Mouse (Mus musculus) stomach, postnatal 0 days (tissue): ENCODE results near the gene Rnd3. TPM values are rescaled to one million over a fixed set of nuclear protein-coding genes. Genes with fewer than 3 reads are reported as not detected.

ENCODE experiments used
- ATAC-seq: fragments of 200-750 bp; cut with Nextera tagmentation; 2 replicates; pipeline ENCODE4 v1.8.0; 2017; ENCODE audit not compliant: low FRiP score, low TSS enrichment
- DNase-seq: peaks from one replicate; pipeline ENCODE4 v3.0.0-alpha.2; 2016; ENCODE audit warnings: low spot score
- H3K27ac ChIP-seq: fragments of 300-500 bp; sonication (generic); replicated peaks from 2 replicates; pipeline ENCODE4 v1.5.1; 2014; ENCODE audit warnings: mild to moderate bottlenecking, control low read depth
- H3K27me3 ChIP-seq: fragments of 300-500 bp; sonication (generic); 2 replicates; pipeline ENCODE4 v1.6.1; 2014; ENCODE audit warnings: low read length; ENCODE audit not compliant: control insufficient read depth, insufficient read depth
- H3K36me3 ChIP-seq: fragments of 300-500 bp; sonication (generic); 2 replicates; pipeline ENCODE4 v1.6.1; 2014; ENCODE audit warnings: low read length, mixed read lengths; ENCODE audit not compliant: control insufficient read depth, insufficient read depth
- H3K4me1 ChIP-seq: fragments of 300-500 bp; sonication (generic); replicated peaks from 2 replicates; pipeline ENCODE4 v1.6.1; 2014; ENCODE audit warnings: antibody characterized with exemption; ENCODE audit not compliant: control insufficient read depth, insufficient read depth
- H3K4me2 ChIP-seq: fragments of 300-500 bp; sonication (generic); replicated peaks from 2 replicates; pipeline ENCODE4 v1.6.1; 2014; ENCODE audit warnings: low read depth, mild to moderate bottlenecking, control low read depth, moderate library complexity
- H3K4me3 ChIP-seq: fragments of 300-500 bp; sonication (generic); 2 replicates; pipeline ENCODE4 v1.5.1; 2014; ENCODE audit warnings: low read depth, low read length, control low read depth
- H3K9ac ChIP-seq: fragments of 300-500 bp; sonication (generic); 2 replicates; pipeline ENCODE4 v1.6.1; 2014; ENCODE audit warnings: mild to moderate bottlenecking, low read length, control low read depth, mixed read lengths
- H3K9me3 ChIP-seq: fragments of 300-500 bp; sonication (generic); 2 replicates; pipeline ENCODE4 v1.6.1; 2016; ENCODE audit warnings: low read length; ENCODE audit not compliant: control insufficient read depth
- CTCF ChIP-seq: IDR thresholded peaks from 2 replicates; pipeline ENCODE4 v1.5.1; 2016; ENCODE audit warnings: antibody characterized with exemption, low read depth, mild to moderate bottlenecking, moderate library complexity
- EP300 ChIP-seq: optimal IDR thresholded peaks from 2 replicates; pipeline ENCODE3; 2016; ENCODE audit warnings: antibody characterized with exemption
- WGBS: fragments of 180-500 bp; shearing (Covaris S2); extraction: QIAGEN DNeasy Blood & Tissue Kit; methylation state at CpG from one replicate; pipeline ENCODE4 v1.1.7; 2014; 5-methylcytosine and 5-hydroxymethylcytosine counted together
- polyA plus RNA-seq: library from polyadenylated mRNA; unstranded; fragments of >200 nt; fragmentation: Nextera tagmentation; extraction: Ambion mirVana; gene quantifications from 2 replicates; pipeline ENCODE4 v1.2.1, GENCODE M21; 2015

The Rnd3 gene
- polyA plus RNA-seq, 1 experiment from 2014 or later, result 34.5 TPM

GRCm38 (mm10) chr2:51139912-51140446 is 8.9 kb downstream of the Rnd3 start:
- Histone ChIP-seq H3K4me2 (peak overlapping the region; percentile 1; the same call in 1 of the 2 replicates), H3K27ac (no peak overlapping the region; the same call in 1 of the 2 replicates), H3K9ac (no peak overlapping the region), H3K36me3 (peaks cover 10% of the 10 kb centered on the region; the same call in 1 of the 2 replicates), H3K9me3 (no peaks in the 10 kb centered on the region), H3K27me3 (no peaks in the 10 kb centered on the region), H3K4me3 (no peak overlapping the region), H3K4me1 (peaks cover 25% of the 10 kb centered on the region)
- DNase-seq (no peak), ATAC-seq (no peak)
- TF ChIP-seq EP300 (no peak), CTCF (no peak)
- WGBS, result 29% methylated on average over 6 of the region's 6 CpGs

GRCm38 (mm10) chr2:51139218-51139911 is 9.5 kb downstream of the Rnd3 start:
- ATAC-seq (peak; percentile 73), DNase-seq (peak; percentile 66)
- 20% methylated on average over 5 of the region's 5 CpGs for WGBS
- peaks cover 19% of the 10 kb centered on the region for H3K4me1 ChIP-seq
- no peak overlapping the region for H3K9ac ChIP-seq
- H3K9me3 ChIP-seq, result no peaks in the 10 kb centered on the region
- H3K27me3 ChIP-seq, result no peaks in the 10 kb centered on the region
- peaks cover 10% of the 10 kb centered on the region; the same call in 1 of the 2 replicates for H3K36me3 ChIP-seq
- peak overlapping the region; percentile 76 for H3K27ac ChIP-seq
- H3K4me2 ChIP-seq, result peak overlapping the region; percentile 35; the same call in 1 of the 2 replicates
- no peak overlapping the region for H3K4me3 ChIP-seq
- no peak for TF ChIP-seq CTCF
- TF ChIP-seq EP300, result no peak

- no peak overlapping the region for H3K4me2 ChIP-seq
- 37% methylated on average over 4 of the region's 4 CpGs for WGBS
- H3K4me1 ChIP-seq, result peaks cover 16% of the 10 kb centered on the region
- H3K27ac ChIP-seq, result no peak overlapping the region
- H3K9ac ChIP-seq, result no peak overlapping the region
- no peak for TF ChIP-seq EP300
- TF ChIP-seq CTCF, result no peak
- peak; percentile 78 for ATAC-seq
- H3K9me3 ChIP-seq, result no peaks in the 10 kb centered on the region
- peak; percentile 32 for DNase-seq
- peaks cover 14% of the 10 kb centered on the region for H3K36me3 ChIP-seq
- no peak overlapping the region for H3K4me3 ChIP-seq
- no peaks in the 10 kb centered on the region for H3K27me3 ChIP-seq
Measured at GRCm38 (mm10) chr2:51137726-51138125, 11.2 kb downstream of the Rnd3 start.

- Histone ChIP-seq H3K36me3 (peaks cover 28% of the 10 kb centered on the region), H3K4me2 (no peak overlapping the region), H3K27ac (no peak overlapping the region), H3K4me3 (no peak overlapping the region), H3K27me3 (no peaks in the 10 kb centered on the region), H3K4me1 (no peaks in the 10 kb centered on the region), H3K9me3 (no peaks in the 10 kb centered on the region), H3K9ac (no peak overlapping the region)
- DNase-seq (no peak), ATAC-seq (no peak)
- TF ChIP-seq CTCF (no peak), EP300 (no peak)
- WGBS, result 94% methylated on average over 20 of the region's 20 CpGs
Measured at GRCm38 (mm10) chr2:51132181-51132580, 16.7 kb downstream of the Rnd3 start.

GRCm38 (mm10) chr2:51128090-51128489 is 20.8 kb downstream of the Rnd3 start:
- Histone ChIP-seq H3K4me3 (no peak overlapping the region), H3K27me3 (no peaks in the 10 kb centered on the region), H3K9me3 (no peaks in the 10 kb centered on the region), H3K27ac (no peak overlapping the region), H3K4me2 (no peak overlapping the region), H3K36me3 (peaks cover 18% of the 10 kb centered on the region), H3K9ac (no peak overlapping the region), H3K4me1 (no peaks in the 10 kb centered on the region)
- WGBS, result 71% methylated on average over 4 of the region's 4 CpGs
- TF ChIP-seq EP300 (no peak), CTCF (no peak)
- no peak for DNase-seq
- ATAC-seq, result no peak

GRCm38 (mm10) chr2:51110271-51110670 is 38.6 kb downstream of the Rnd3 start:
- Histone ChIP-seq H3K4me1 (no peaks in the 10 kb centered on the region), H3K4me3 (no peak overlapping the region), H3K4me2 (no peak overlapping the region), H3K9ac (no peak overlapping the region), H3K36me3 (no peaks in the 10 kb centered on the region), H3K9me3 (no peaks in the 10 kb centered on the region), H3K27me3 (no peaks in the 10 kb centered on the region), H3K27ac (no peak overlapping the region)
- DNase-seq (no peak), ATAC-seq (no peak)
- WGBS, result 32% methylated on average over 2 of the region's 2 CpGs
- TF ChIP-seq EP300 (no peak), CTCF (no peak)
